Mouse (Mus musculus) testis, adult 2 months (tissue): ENCODE measurements around the gene Alox12. TPM values are rescaled to one million over a fixed set of nuclear protein-coding genes. Genes with fewer than 3 reads are reported as not detected.
A peak's percentile ranks its signal among the peaks of the same experiment; 100 is the strongest.

Experiments
- H3K27ac ChIP-seq: fragments of 200-500 bp; 2 replicates; pipeline ENCODE4 v1.5.1; 2012; ENCODE audit warnings: low read depth, low read length; ENCODE audit not compliant: control insufficient read depth, insufficient read depth
- H3K27me3 ChIP-seq: fragments of 200-500 bp; 2 replicates; pipeline ENCODE4 v1.6.1; 2012; ENCODE audit warnings: mild to moderate bottlenecking, low read length, moderate library complexity; ENCODE audit not compliant: control insufficient read depth, insufficient read depth
- H3K36me3 ChIP-seq: fragments of 200-500 bp; 2 replicates; pipeline ENCODE4 v1.6.1; 2012; ENCODE audit warnings: mild to moderate bottlenecking, low read length; ENCODE audit not compliant: control insufficient read depth, insufficient read depth
- H3K4me1 ChIP-seq: fragments of 200-500 bp; 2 replicates; pipeline ENCODE4 v1.6.1; 2012; ENCODE audit warnings: low read length; ENCODE audit not compliant: control insufficient read depth, insufficient read depth
- H3K4me3 ChIP-seq: fragments of 200-500 bp; 2 replicates; pipeline ENCODE4 v1.5.1; 2012; ENCODE audit warnings: low read depth, mild to moderate bottlenecking, low read length, moderate library complexity, mixed read lengths; ENCODE audit not compliant: control insufficient read depth
- CTCF ChIP-seq: fragments of 200-500 bp; IDR thresholded peaks from 2 replicates; pipeline ENCODE4 v1.5.1; 2012; ENCODE audit warnings: low read depth, mild to moderate bottlenecking, inconsistent platforms, low read length, moderate library complexity; ENCODE audit not compliant: control insufficient read depth, insufficient read depth, insufficient replicate concordance
- POLR2A ChIP-seq: fragments of 200-500 bp; IDR thresholded peaks from 2 replicates; pipeline ENCODE4 v1.6.1; 2012; ENCODE audit warnings: low read depth, mild to moderate bottlenecking, inconsistent platforms, low read length, moderate library complexity; ENCODE audit not compliant: control insufficient read depth
- polyA plus RNA-seq: library from polyadenylated mRNA; depleted of rRNA; stranded (reverse); fragments of >200 nt; gene quantifications from 2 replicates; pipeline ENCODE4 v1.2.3, GENCODE M21; 2012

Gene Alox12
- polyA plus RNA-seq, 1 experiment: 4.2 TPM

GRCm38 (mm10) chr11:70233016-70233415, 22.1 kb downstream of the Alox12 start:
- H3K4me1 ChIP-seq: peaks cover 44% of the 10 kb centered on the region
- TF ChIP-seq POLR2A (no peak), CTCF (no peak)
- peak overlapping the region; percentile 68 for H3K4me3 ChIP-seq
- H3K27ac ChIP-seq: peak overlapping the region; percentile 77; the same call in 1 of the 2 replicates
- H3K36me3 ChIP-seq: no peaks in the 10 kb centered on the region
- no peaks in the 10 kb centered on the region; the same call in 1 of the 2 replicates for H3K27me3 ChIP-seq

GRCm38 (mm10) chr11:70232546-70232945, 22.6 kb downstream of the Alox12 start:
- Histone ChIP-seq H3K27me3 (no peaks in the 10 kb centered on the region; the same call in 1 of the 2 replicates), H3K4me1 (peaks cover 44% of the 10 kb centered on the region), H3K4me3 (peak overlapping the region; percentile 68), H3K36me3 (no peaks in the 10 kb centered on the region), H3K27ac (peak overlapping the region; percentile 77; the same call in 1 of the 2 replicates)
- TF ChIP-seq CTCF: no peak
- TF ChIP-seq POLR2A: no peak

- Histone ChIP-seq H3K27me3 (no peaks in the 10 kb centered on the region; the same call in 1 of the 2 replicates), H3K4me3 (peak overlapping the region; percentile 84), H3K27ac (no peak overlapping the region), H3K36me3 (no peaks in the 10 kb centered on the region), H3K4me1 (peaks cover 45% of the 10 kb centered on the region)
- TF ChIP-seq POLR2A (no peak), CTCF (peak; percentile 96)
These were observed 24.9 kb downstream of the Alox12 start for GRCm38 (mm10) chr11:70230239-70230727.

DNA sequence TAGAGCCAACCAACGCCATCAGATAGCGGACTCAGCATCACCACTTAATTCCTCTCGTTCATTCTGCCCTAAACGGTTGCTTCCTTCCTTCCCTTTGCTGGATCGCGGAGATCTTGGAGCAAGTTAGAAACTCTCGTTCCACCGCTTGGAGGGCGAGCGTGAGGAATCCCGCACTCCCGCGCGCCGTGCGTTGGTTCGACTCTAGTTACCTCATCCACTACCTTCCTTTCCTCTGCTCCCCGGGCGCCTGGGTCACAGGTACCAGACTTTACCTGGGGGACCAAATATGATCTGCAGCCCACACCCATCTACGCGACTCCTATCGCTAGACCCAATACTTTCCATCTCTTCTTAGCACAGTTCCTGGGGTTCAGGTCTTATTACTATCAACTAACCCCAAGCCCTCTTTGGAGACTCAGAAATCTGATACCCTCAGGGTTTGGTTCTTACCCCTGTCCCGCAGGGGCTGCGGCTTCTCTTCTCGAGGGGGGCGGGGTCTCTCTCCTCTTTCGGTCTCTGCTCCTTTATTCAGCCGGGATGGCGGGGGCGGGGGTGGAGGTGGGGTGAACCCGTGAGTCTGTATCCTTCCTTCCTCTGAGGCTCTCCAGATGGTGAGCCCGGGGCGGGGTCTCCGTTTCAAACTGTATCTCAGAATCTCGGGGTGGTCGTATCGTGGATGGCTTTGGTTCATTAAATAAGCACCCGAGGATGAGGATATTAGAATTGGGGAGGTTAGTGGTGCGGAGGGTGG, 25.7 kb downstream of the Alox12 start, which contains the start of gene Bcl6b:
Bcl6b (minus strand) TSS at position 539 of the 751 bp plus-strand sequence.
- Histone ChIP-seq H3K36me3 (no peaks in the 10 kb centered on the region), H3K4me3 (peak within 1 kb of the TSS; percentile 84), H3K27me3 (no peaks in the 10 kb centered on the region; the same call in 1 of the 2 replicates), H3K4me1 (peaks cover 43% of the 10 kb centered on the region), H3K27ac (peak within 1 kb of the TSS; percentile 76)
- TF ChIP-seq POLR2A (peak; percentile 15; the same call in 1 of the 2 replicates), CTCF (no peak)

DNA sequence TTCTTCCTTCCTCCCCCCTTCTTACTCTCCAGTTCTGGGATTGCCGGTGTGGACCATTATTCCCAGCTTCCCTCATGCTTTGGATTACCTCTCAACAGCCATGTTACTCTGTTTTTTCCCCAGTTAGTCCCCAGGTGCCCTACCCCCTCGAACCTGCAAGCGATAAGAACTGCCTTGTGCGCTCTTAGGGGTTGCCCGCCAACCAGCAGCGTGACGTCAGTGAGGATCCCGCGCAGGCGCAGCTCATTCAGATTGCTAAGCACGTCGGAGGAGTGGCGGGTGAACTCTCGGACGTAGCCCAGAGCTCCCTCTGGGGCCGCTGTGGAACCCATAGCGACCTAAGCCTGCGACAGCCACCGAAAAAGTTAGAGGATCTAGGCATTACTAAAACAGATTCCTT, 26.3 kb downstream of the Alox12 start:
- Histone ChIP-seq H3K4me3 (peak overlapping the region; percentile 84), H3K36me3 (no peaks in the 10 kb centered on the region), H3K27ac (peak overlapping the region; percentile 76), H3K27me3 (no peaks in the 10 kb centered on the region; the same call in 1 of the 2 replicates), H3K4me1 (peaks cover 39% of the 10 kb centered on the region)
- peak; percentile 20; the same call in 1 of the 2 replicates for TF ChIP-seq POLR2A
- no peak for TF ChIP-seq CTCF

- no peak overlapping the region for H3K4me3 ChIP-seq
These were observed 27.4 kb downstream of the Alox12 start for GRCm38 (mm10) chr11:70227661-70228245.

DNA sequence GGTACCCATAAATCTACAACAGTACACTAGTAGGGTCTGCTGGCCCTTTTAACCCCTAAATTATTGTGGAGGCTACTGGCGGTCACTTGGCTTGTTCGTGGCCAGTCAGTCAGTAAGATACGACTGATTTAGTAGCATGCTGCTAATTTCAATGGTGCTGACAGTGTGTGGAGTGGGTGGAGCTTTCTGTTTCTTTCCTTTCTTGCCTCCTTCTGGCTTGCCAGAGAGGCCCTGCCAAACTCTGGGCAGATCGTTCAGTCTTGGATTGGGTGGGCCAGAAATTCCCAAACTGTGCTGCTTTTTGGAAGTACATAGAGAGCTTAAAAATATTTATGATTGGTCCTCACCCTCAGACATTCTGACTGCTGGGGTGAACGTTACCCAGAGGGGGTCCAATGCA, 28.0 kb downstream of the Alox12 start:
- peaks cover 25% of the 10 kb centered on the region for H3K4me1 ChIP-seq
- H3K4me3 ChIP-seq: no peak overlapping the region
- H3K36me3 ChIP-seq: no peaks in the 10 kb centered on the region
- H3K27me3 ChIP-seq: no peaks in the 10 kb centered on the region; the same call in 1 of the 2 replicates
- TF ChIP-seq CTCF: no peak
- no peak for TF ChIP-seq POLR2A
- H3K27ac ChIP-seq: no peak overlapping the region

More at GRCm38 (mm10) chr11:70227661-70228245, 27.4 kb downstream of the Alox12 start:
- Histone ChIP-seq H3K27me3 (no peaks in the 10 kb centered on the region; the same call in 1 of the 2 replicates), H3K4me1 (peaks cover 32% of the 10 kb centered on the region), H3K27ac (no peak overlapping the region), H3K36me3 (no peaks in the 10 kb centered on the region)
- TF ChIP-seq CTCF (no peak), POLR2A (no peak)

GRCm38 (mm10) chr11:70226602-70226890, 28.6 kb downstream of the Alox12 start:
- H3K4me1 ChIP-seq: peaks cover 25% of the 10 kb centered on the region
- TF ChIP-seq CTCF (no peak), POLR2A (no peak)
- no peak overlapping the region for H3K27ac ChIP-seq
- no peaks in the 10 kb centered on the region for H3K36me3 ChIP-seq
- H3K27me3 ChIP-seq: no peaks in the 10 kb centered on the region; the same call in 1 of the 2 replicates
- peak overlapping the region; percentile 5; the same call in 1 of the 2 replicates for H3K4me3 ChIP-seq
